Mouse (Mus musculus) neutrophil, adult 5-6 weeks (primary cell): ENCODE data around the gene Purb. TPM values are rescaled to one million over a fixed set of nuclear protein-coding genes. Genes with fewer than 3 reads are reported as not detected.

Source experiments
- ATAC-seq: fragments of 151-379, 151-347 bp; 2 replicates; pipeline ENCODE4 v1.8.0; 2017; ENCODE audit warnings: mild to moderate bottlenecking, moderate TSS enrichment; ENCODE audit not compliant: insufficient number of reproducible peaks, poor library complexity, low FRiP score, severe bottlenecking; ENCODE audit errors: extremely low read depth
- total RNA-seq: library from RNA; stranded (forward); fragments of 200-1000 nt; gene quantifications from 2 replicates; pipeline ENCODE4 v1.2.3, GENCODE M21; 2017

Purb gene
- 73.4 and 75.8 TPM in 2 replicates for total RNA-seq

- ATAC-seq = peak; percentile 76
Measured at GRCm38 (mm10) chr11:6475867-6476484, at the start of gene Purb. Gene Purb, minus strand, starts transcription at chr11:6475917.

GRCm38 (mm10) chr11:6525241-6525640, 49.5 kb upstream of the Purb start:
- ATAC-seq = no peak

- no peak for ATAC-seq
Measured at GRCm38 (mm10) chr11:6524880-6525238, 49.1 kb upstream of the Purb start.

GRCm38 (mm10) chr11:6524165-6524879, 48.6 kb upstream of the Purb start:
- ATAC-seq = no peak

- ATAC-seq = no peak
Measured at GRCm38 (mm10) chr11:6523662-6524088, 48.0 kb upstream of the Purb start.

GRCm38 (mm10) chr11:6522782-6523525, 47.2 kb upstream of the Purb start:
- ATAC-seq = peak; percentile 15; the same call in 1 of the 2 replicates

- ATAC-seq = peak; percentile 81
Measured at GRCm38 (mm10) chr11:6520507-6521173, 44.9 kb upstream of the Purb start, which contains the start of gene Myo1g. Gene Myo1g, minus strand, starts transcription at chr11:6520965.

- ATAC-seq = peak; percentile 58
Measured at GRCm38 (mm10) chr11:6519491-6520033, 43.8 kb upstream of the Purb start.

GRCm38 (mm10) chr11:6514837-6515236, 39.1 kb upstream of the Purb start:
- ATAC-seq = no peak

- ATAC-seq = no peak
Measured at GRCm38 (mm10) chr11:6508269-6508876, 32.7 kb upstream of the Purb start.

- ATAC-seq = no peak
Measured at GRCm38 (mm10) chr11:6506516-6506915, 30.8 kb upstream of the Purb start.

GRCm38 (mm10) chr11:6504689-6505088, 29.0 kb upstream of the Purb start:
- no peak for ATAC-seq

- ATAC-seq = no peak
Measured at GRCm38 (mm10) chr11:6504226-6504625, 28.5 kb upstream of the Purb start.

- ATAC-seq = no peak
Measured at GRCm38 (mm10) chr11:6502506-6502905, 26.8 kb upstream of the Purb start.

- peak; percentile 97 for ATAC-seq
Measured at GRCm38 (mm10) chr11:6497311-6497948, 21.7 kb upstream of the Purb start.

GRCm38 (mm10) chr11:6489691-6490503, 14.2 kb upstream of the Purb start:
- ATAC-seq = peak; percentile 90

GRCm38 (mm10) chr11:6489257-6489656, 13.5 kb upstream of the Purb start:
- no peak for ATAC-seq
